Mouse (Mus musculus): ENCODE data around the gene Svs3b.

DNA sequence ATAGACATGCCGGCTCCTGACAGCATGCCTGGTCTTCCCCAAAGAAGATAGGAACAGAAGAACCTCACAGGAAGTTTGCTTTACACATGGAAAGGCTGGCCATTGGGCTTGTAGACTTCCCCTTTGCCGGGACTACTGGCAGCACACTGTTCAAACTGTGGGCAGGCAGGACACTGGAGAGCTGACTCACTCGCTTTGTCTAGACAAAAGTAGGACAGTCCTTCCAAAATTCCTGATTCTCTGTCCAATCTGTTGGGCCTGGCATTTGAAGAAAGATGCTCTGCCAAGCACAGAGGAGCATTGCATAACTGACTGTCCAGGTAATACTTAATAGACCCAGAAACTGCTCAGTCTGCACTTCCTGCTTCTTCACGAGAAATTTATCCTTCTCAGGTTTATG, 49.8 kb downstream of the Svs3b start:
- TF ChIP-seq CTCF (IDR thresholded peaks at IDR 0.05) (no peak), EP300 (IDR thresholded peaks at IDR 0.05; ENCODE audit: insufficient read depth, low read depth, low read length) (no peak)
